Mouse (Mus musculus) left cerebral cortex, adult 18-20 months (tissue): ENCODE measurements around the gene Mrgprb5. TPM values are rescaled to one million over a fixed set of nuclear protein-coding genes. Genes with fewer than 3 reads are reported as not detected.
"Not testable (repeated sequence)": the region's sequence is repeated elsewhere in the genome, so short reads cannot be mapped to it uniquely, and the experiment has no call there.

Experiments used
- DNase-seq, 2 experiments: peaks; one replicate each; pipeline ENCODE4 v3.0.0; 2021 to 2022; ENCODE audit warnings: low spot score in 2 of 2, mixed read lengths in 1 of 2
- long read RNA-seq, 2 experiments: library from polyadenylated mRNA; stranded (forward); transcript quantifications; one replicate each; pipeline ENCODE4 v2.0.0; 2021
- total RNA-seq, 2 experiments: library from RNA; stranded (reverse); gene quantifications; 2 replicates each; pipeline ENCODE4 v1.2.3; 2021

Mrgprb5 gene
- total RNA-seq = not detected
- long read RNA-seq, experiment 1 = 0 reads
- long read RNA-seq, experiment 2 = 0 reads

- no peak for DNase-seq
Observed at GRCm38 (mm10) chr7:48168919-48169318, at the start of gene Mrgprb5. Gene Mrgprb5 (minus strand): TSS chr7:48169019.

GRCm38 (mm10) chr7:48199188-48199587, 30.4 kb upstream of the Mrgprb5 start, which contains the start of gene Mrgprb4:
Gene Mrgprb4 (minus strand): TSS chr7:48199288.
- DNase-seq = no peak

GRCm38 (mm10) chr7:48167471-48167870, 1.3 kb downstream of the Mrgprb5 start:
- no peak for DNase-seq

DNA sequence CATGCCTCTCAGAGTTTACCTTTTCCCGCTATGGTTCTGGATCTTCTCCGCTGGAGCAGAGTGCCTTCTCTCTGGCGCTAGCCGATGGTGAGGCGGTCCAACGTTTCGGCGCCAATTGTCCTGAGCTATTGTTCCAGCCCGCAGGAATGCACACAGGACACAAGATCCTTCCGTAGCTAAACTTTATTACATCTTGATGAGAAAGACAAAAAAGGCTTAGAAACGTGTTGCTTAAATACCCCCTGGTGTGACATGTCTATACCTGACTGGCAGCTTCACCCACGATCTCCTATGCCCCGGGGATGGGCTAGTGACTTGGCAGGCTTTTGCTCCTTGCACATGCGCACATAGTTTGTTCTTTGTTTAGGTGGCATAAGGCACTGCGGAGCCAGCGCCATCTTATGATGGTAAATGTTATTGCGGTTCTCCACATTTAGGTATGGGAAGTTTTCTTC, 30.5 kb downstream of the Mrgprb5 start:
- DNase-seq = peak; percentile 5 to 6

DNA sequence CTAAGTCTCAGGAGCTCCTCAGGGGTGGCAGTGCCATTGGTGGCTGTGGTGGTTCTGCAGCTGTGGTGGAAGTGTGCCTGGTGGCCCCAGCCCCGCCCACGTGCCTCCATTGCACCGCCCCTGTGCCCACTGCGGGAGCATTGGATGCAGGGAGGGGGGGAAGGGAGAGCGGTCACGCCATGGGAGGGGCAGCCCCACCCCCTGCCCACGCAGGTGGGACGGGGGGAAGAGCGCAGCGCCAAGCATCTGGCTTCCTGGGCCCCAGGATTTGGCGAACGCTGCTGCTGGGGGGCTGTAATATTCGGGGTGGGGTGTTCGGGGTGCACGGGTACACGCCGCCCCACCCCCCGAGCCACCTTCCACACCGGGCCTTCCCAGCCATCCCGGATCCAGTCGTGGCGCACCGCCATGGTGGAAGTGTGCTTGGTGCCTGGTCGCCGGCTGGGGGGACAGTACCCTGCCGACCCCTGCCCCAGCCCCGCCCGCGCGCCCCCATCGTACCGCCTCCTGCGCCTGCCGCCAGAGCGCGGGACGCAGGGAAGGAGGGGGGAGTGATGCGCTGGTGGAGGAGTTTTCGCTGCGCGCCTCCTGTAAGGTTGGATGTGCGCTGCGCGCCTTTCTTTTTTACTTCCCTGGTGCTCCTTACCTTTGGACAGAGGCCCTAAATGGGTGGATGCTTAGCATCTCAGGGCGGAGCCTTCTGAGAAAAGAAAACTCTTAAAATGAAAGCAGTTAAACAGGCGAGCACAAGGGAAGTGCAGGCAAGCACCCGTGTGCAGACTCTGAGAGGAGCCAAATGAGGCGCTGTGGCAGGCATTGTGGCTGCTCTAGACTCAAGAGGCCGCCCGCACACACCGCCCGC, 31.4 kb downstream of the Mrgprb5 start:
- DNase-seq = peak; percentile 13 to 33

DNA sequence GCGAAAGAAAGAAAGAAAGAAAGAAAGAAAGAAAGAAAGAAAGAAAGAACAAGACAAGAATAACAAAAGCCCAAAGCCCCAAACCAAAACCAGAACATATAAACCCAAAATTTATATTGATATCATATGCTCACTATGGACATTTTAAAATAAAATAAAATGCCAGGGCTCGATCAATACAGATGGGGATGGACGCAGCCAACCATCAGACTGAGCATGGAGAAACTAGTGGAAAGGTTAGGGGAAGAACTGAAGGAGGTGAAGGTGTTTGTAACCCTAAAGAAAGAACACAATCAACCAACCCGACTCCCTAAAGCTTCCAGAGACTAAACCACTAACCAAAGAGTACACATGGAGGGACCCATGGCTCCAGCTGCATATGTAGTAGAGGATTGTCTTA, 36.1 kb downstream of the Mrgprb5 start:
- no peak for DNase-seq

DNA sequence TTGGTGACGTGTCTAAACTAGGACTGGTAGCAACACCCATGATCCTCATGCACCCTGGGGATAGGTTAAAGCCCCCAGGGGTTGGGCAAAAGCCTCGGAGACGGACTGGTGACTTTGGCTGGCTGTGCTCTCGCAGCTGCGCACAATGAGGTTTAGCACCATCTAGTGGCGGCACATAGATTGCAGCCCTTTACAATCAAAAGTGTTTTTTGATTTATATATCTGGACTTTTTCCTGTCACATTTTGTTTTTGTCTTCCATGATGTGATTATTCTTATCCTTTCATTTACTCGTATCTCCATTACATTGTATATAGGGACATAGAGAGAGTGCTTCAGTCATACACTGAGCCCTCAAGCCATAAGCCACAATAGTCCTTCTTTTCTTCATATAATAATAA, 36.6 kb downstream of the Mrgprb5 start:
- peak in 1 of 2 experiments; percentile 17 for DNase-seq

DNA sequence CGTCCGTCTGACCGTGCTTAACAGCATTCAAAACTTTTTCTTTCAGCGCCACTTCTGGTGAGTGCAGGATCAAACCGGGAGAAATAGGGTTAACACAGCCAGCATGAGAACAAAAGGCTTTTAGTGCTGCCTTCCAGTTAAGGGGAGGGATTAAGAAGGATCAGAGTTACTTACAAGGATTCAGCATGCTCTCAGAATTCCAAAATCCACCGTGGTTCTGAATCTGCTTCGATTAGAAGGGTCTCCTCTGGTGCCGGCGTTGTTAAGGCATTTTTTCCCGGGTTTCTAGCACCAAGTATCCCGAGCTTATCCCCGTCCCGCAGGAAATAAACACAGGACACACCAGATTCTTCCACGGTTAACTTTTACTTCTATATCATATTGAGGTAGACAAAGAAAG, 37.0 kb downstream of the Mrgprb5 start:
- DNase-seq = not testable (repeated sequence)

DNA sequence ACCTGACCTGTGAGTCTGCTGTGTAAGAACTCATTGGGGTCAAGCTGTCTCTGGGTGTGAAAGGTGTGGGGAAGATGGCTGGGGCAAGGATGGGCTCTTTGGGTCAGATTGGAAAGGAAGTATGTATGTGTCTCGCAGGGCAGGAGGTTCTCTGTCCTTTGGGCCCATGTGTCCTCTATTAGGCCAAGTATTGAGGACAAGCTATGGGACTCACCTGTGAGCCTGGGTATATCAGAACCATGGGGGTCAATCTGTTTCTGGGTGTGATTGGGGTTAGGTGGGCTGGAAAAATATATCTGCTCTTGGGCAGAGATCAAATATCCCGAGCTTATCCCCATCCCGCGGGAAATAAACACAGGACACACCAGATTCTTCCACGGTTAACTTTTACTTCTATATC, 45.0 kb downstream of the Mrgprb5 start:
- no peak for DNase-seq

Other genes starting within 250 kb of the Mrgprb5 start
- not detected for gene Mrgpra4, start 186.9 kb downstream of the Mrgprb5 start, total RNA-seq
- gene Mrgprx1, start 141.4 kb downstream of the Mrgprb5 start, total RNA-seq = not detected
- not detected for gene Mrgprb4, start 30.3 kb upstream of the Mrgprb5 start, total RNA-seq
- not detected for gene Mrgprb8, start 219.5 kb upstream of the Mrgprb5 start, total RNA-seq